Mouse (Mus musculus): ENCODE measurements around the gene Calhm3. TPM values are rescaled to one million over a fixed set of nuclear protein-coding genes. Genes with fewer than 3 reads are reported as not detected.

Gene Calhm3
- polyA plus RNA-seq, 1 experiment from 2014 or later = not detected

DNA sequence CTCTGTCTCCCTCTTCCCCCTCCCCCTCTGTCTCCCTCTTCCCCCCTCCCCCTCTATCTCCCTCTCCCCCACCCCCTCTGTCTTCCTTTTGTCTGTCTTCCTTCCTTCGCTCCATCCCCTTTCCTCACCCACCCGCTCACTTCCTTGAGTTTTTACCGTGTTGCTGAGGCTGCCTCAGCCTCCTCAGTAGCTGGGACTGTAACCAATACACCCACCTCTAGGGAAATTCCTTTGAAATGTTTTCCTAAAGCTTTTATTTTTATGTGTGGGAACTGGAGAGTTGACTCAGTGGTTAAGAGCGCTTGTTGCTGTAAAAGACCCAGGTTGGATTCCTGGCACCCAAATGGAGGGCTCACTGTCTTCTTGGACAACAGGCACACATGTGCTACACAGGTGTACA is 4.1 kb upstream of the Calhm3 start:
- no peak for DNase-seq (ENCODE audit: low spot score)
- H3K9me3 ChIP-seq (ENCODE audit: control insufficient read depth, low read length) = no peaks in the 10 kb centered on the region
- no peaks in the 10 kb centered on the region for H3K27me3 ChIP-seq (ENCODE audit: control insufficient read depth, insufficient read depth, low read length)
- no peak overlapping the region for H3K9ac ChIP-seq (ENCODE audit: low read length)
- no peak overlapping the region for H3K4me2 ChIP-seq (ENCODE audit: low read depth, severe bottlenecking)
- no peak for ATAC-seq (ENCODE audit: insufficient number of reproducible peaks, low FRiP score, low TSS enrichment, low read depth)
- no peak overlapping the region for H3K4me3 ChIP-seq (ENCODE audit: low read depth, low read length)
- H3K4me1 ChIP-seq (ENCODE audit: control insufficient read depth, insufficient read depth, low read length) = 0 out of 2 replicates have a peak, but pooled peaks cover 2% of the 10 kb centered on the region
- no peak overlapping the region for H3K27ac ChIP-seq (replicated peaks; ENCODE audit: low read depth, low read length)
- WGBS = 60% methylated on average over 3 of the region's 4 CpGs
- H3K36me3 ChIP-seq (ENCODE audit: control insufficient read depth, insufficient read depth, low read length) = no peaks in the 10 kb centered on the region

DNA sequence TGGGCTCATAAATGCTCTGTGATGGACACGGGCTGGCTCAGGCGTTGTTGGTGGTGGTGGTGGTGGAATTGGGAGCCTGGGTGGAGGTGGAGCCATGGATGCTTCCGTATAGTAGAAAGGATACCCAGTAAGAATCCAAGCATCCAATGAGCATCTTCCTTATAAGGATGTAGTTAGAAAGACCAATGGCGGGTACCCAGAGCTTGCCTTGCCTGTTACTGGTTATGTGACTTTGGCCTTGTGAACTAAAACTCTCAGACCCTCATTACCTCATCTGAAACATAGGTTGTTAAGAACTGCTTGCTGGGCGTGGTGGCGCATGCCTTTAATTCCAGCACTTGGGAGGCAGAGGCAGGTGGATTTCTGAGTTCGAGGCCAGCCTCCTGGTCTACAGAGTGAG is 3.8 kb downstream of the Calhm3 start:
- DNase-seq (ENCODE audit: low spot score) (no peak), ATAC-seq (ENCODE audit: insufficient number of reproducible peaks, low FRiP score, low TSS enrichment, low read depth) (no peak)
- Histone ChIP-seq H3K4me1 (ENCODE audit: control insufficient read depth, insufficient read depth, low read length) (0 out of 2 replicates have a peak, but pooled peaks cover 6% of the 10 kb centered on the region), H3K9me3 (ENCODE audit: control insufficient read depth, low read length) (no peaks in the 10 kb centered on the region), H3K27ac (replicated peaks; ENCODE audit: low read depth, low read length) (no peak overlapping the region), H3K4me2 (ENCODE audit: low read depth, severe bottlenecking) (no peak overlapping the region), H3K9ac (ENCODE audit: low read length) (no peak overlapping the region), H3K4me3 (ENCODE audit: low read depth, low read length) (no peak overlapping the region), H3K27me3 (ENCODE audit: control insufficient read depth, insufficient read depth, low read length) (no peaks in the 10 kb centered on the region), H3K36me3 (ENCODE audit: control insufficient read depth, insufficient read depth, low read length) (no peaks in the 10 kb centered on the region)
- WGBS = 86% methylated on average over 7 of the region's 7 CpGs

DNA sequence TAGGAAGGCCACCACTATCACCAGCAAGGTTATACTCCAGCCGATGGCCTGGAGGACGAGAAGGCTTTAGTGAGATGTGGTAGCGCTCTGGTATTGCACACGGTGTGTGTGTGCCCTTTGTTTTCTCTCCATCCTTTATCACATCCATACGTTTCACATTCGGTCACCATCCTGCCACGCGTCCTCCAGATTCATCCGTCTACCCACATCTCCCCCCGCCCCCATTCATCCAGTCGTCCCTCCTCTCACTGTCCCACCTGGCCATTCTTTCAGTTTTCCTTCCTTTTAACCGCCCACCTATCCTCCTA is 5.5 kb downstream of the Calhm3 start:
- DNase-seq (ENCODE audit: low spot score) (no peak), ATAC-seq (ENCODE audit: insufficient number of reproducible peaks, low FRiP score, low TSS enrichment, low read depth) (no peak)
- no peaks in the 10 kb centered on the region for H3K27me3 ChIP-seq (ENCODE audit: control insufficient read depth, insufficient read depth, low read length)
- H3K4me1 ChIP-seq (ENCODE audit: control insufficient read depth, insufficient read depth, low read length) = 0 out of 2 replicates have a peak, but pooled peaks cover 6% of the 10 kb centered on the region
- H3K4me3 ChIP-seq (ENCODE audit: low read depth, low read length) = no peak overlapping the region
- WGBS = 64% methylated on average over 12 of the region's 12 CpGs
- no peak overlapping the region for H3K9ac ChIP-seq (ENCODE audit: low read length)
- no peaks in the 10 kb centered on the region for H3K36me3 ChIP-seq (ENCODE audit: control insufficient read depth, insufficient read depth, low read length)
- no peak overlapping the region for H3K27ac ChIP-seq (replicated peaks; ENCODE audit: low read depth, low read length)
- H3K9me3 ChIP-seq (ENCODE audit: control insufficient read depth, low read length) = no peaks in the 10 kb centered on the region
- peak overlapping the region; percentile 43; the same call in 1 of the 2 replicates for H3K4me2 ChIP-seq (ENCODE audit: low read depth, severe bottlenecking)

DNA sequence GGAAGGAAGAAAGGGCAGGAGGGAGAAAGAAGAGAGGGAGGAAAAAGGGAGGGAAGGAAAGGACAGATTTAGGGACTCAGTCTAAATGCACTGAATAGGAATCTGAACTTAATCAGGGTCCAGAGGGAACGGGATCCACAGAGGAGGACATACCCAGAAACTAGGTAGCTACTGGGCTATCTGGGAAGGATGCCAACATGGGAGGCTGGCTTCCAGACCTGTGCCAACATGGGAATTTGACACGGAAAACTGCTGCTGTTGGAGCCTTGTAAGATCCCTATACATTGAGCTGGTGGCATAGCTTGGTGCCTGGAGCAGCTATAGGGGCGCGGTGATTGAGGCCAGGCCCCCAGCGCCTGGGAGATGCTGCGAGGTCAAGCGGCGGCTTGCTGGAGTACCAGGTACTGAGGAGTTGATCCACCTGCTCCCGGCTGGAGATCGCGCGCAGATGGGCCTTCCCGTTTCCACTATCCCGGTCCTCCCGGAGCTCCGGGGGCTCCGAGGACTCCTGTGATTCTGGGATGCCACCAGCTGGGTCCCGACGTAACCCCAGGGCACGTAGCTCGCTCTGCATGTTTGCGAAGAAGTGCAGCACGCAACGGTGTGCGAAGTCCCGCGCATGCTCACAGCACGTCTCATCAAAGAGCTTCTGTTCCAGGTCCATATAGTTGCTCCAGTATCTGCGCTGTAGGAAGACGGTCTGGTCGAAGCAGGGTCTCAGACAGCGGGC is 6.1 kb downstream of the Calhm3 start:
- DNase-seq (ENCODE audit: low spot score) = peak; percentile 34

DNA sequence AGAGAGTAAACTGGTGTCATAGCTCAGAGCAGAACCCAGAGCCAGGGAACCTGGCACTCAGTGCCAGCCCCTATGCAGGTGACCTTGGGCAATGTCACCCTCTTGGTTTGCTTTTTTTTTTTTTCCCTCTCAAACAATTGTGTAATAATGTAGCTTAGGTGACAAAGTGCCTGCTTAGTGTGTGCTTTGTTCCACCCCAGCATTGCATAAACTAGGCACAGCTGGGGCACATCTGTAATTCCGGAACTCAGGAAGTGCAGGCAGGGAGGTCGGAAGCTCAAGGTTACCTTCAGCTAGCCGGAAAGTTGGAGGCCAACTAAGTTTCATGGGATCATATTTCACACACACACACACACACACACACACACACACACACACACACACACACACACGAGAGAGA is 7.7 kb downstream of the Calhm3 start:
- Histone ChIP-seq H3K4me1 (ENCODE audit: control insufficient read depth, insufficient read depth, low read length) (0 out of 2 replicates have a peak, but pooled peaks cover 6% of the 10 kb centered on the region), H3K4me2 (ENCODE audit: low read depth, severe bottlenecking) (no peak overlapping the region), H3K9ac (ENCODE audit: low read length) (no peak overlapping the region), H3K36me3 (ENCODE audit: control insufficient read depth, insufficient read depth, low read length) (no peaks in the 10 kb centered on the region), H3K27ac (replicated peaks; ENCODE audit: low read depth, low read length) (peak overlapping the region; percentile 10), H3K27me3 (ENCODE audit: control insufficient read depth, insufficient read depth, low read length) (no peaks in the 10 kb centered on the region), H3K9me3 (ENCODE audit: control insufficient read depth, low read length) (no peaks in the 10 kb centered on the region), H3K4me3 (ENCODE audit: low read depth, low read length) (no peak overlapping the region)
- 13% methylated on average over 4 of the region's 4 CpGs for WGBS
- DNase-seq (ENCODE audit: low spot score) = peak; percentile 45
- no peak for ATAC-seq (ENCODE audit: insufficient number of reproducible peaks, low FRiP score, low TSS enrichment, low read depth)

More for the DNA sequence above, 6.1 kb downstream of the Calhm3 start:
- no peaks in the 10 kb centered on the region for H3K9me3 ChIP-seq (ENCODE audit: control insufficient read depth, low read length)
- WGBS = 23% methylated on average over 32 of the region's 32 CpGs
- H3K4me2 ChIP-seq (ENCODE audit: low read depth, severe bottlenecking) = peak overlapping the region; percentile 43
- H3K27ac ChIP-seq (replicated peaks; ENCODE audit: low read depth, low read length) = no peak overlapping the region
- ATAC-seq (ENCODE audit: insufficient number of reproducible peaks, low FRiP score, low TSS enrichment, low read depth) = no peak
- H3K36me3 ChIP-seq (ENCODE audit: control insufficient read depth, insufficient read depth, low read length) = no peaks in the 10 kb centered on the region
- H3K4me3 ChIP-seq (ENCODE audit: low read depth, low read length) = peak overlapping the region; percentile 19
- no peaks in the 10 kb centered on the region for H3K27me3 ChIP-seq (ENCODE audit: control insufficient read depth, insufficient read depth, low read length)
- H3K4me1 ChIP-seq (ENCODE audit: control insufficient read depth, insufficient read depth, low read length) = 0 out of 2 replicates have a peak, but pooled peaks cover 6% of the 10 kb centered on the region
- peak overlapping the region; percentile 35; the same call in 1 of the 2 replicates for H3K9ac ChIP-seq (ENCODE audit: low read length)

DNA sequence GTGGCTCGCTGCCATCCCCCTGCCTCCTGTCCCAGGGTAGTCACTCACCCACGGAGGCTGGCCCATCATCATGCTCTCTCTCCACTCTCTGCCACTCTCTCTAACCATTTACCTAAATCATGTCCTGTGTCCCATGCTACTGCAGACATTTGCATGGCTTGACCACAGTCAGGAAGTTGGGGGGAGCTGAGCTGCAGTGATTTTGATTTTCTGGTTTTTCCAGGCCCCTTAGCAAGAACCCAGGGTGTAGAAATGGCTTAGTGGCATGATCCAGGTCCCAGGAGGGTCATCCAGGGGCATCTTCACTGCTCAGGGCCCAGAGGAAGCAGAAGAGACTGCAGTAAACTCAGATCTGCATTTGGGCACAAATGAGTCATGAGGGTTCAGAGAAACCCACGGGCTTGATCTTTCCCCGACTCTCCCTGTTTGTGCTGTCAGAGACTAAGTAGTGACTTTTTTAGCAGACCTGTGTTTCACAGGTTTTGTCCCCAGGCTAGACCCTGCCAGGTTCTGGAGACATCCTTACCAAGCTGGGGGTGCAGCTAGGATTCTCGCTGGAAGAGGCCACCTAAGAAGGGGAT is 9.2 kb downstream of the Calhm3 start:
- ATAC-seq (ENCODE audit: insufficient number of reproducible peaks, low FRiP score, low TSS enrichment, low read depth) = no peak
- Histone ChIP-seq H3K27me3 (ENCODE audit: control insufficient read depth, insufficient read depth, low read length) (no peaks in the 10 kb centered on the region), H3K27ac (replicated peaks; ENCODE audit: low read depth, low read length) (no peak overlapping the region), H3K4me3 (ENCODE audit: low read depth, low read length) (no peak overlapping the region), H3K9ac (ENCODE audit: low read length) (no peak overlapping the region), H3K4me1 (ENCODE audit: control insufficient read depth, insufficient read depth, low read length) (0 out of 2 replicates have a peak, but pooled peaks cover 6% of the 10 kb centered on the region), H3K9me3 (ENCODE audit: control insufficient read depth, low read length) (no peaks in the 10 kb centered on the region), H3K36me3 (ENCODE audit: control insufficient read depth, insufficient read depth, low read length) (no peaks in the 10 kb centered on the region), H3K4me2 (ENCODE audit: low read depth, severe bottlenecking) (no peak overlapping the region)
- WGBS = 84% methylated on average over 5 of the region's 5 CpGs
- no peak for DNase-seq (ENCODE audit: low spot score)

DNA sequence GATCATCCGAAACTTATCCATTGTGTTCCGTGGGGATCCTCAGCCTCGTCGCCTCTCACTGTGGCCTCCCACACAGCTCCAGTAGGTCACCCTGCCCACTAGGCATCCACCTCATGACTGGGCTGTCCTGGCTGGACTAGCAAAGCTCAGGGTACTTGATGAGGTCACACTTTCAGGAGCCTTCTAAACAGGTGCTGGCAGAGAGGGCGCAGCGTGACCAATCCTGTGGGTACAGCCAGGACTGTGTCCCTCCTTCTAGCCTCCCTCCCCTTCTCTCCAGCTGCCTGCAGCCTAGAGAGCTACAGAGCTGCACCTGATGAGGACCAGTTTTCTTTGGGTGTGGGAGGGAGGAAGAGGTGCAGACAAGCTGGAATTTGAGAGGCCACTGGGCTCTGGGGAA is 13.4 kb downstream of the Calhm3 start, which contains the start of gene Calhm1:
TSS of gene Calhm1 (minus strand) at position 101 of the 400 bp plus-strand sequence.
- Histone ChIP-seq H3K27me3 (ENCODE audit: control insufficient read depth, insufficient read depth, low read length) (no peaks in the 10 kb centered on the region), H3K9me3 (ENCODE audit: control insufficient read depth, low read length) (no peaks in the 10 kb centered on the region), H3K4me3 (ENCODE audit: low read depth, low read length) (no peak within 1 kb of the TSS), H3K4me2 (ENCODE audit: low read depth, severe bottlenecking) (no peak within 1 kb of the TSS), H3K27ac (replicated peaks; ENCODE audit: low read depth, low read length) (no peak within 1 kb of the TSS), H3K36me3 (ENCODE audit: control insufficient read depth, insufficient read depth, low read length) (no peaks in the 10 kb centered on the region), H3K9ac (ENCODE audit: low read length) (no peak within 1 kb of the TSS), H3K4me1 (ENCODE audit: control insufficient read depth, insufficient read depth, low read length) (no peaks in the 10 kb centered on the region)
- no peak for DNase-seq (ENCODE audit: low spot score)
- 96% methylated on average over 6 of the region's 6 CpGs for WGBS
- no peak for ATAC-seq (ENCODE audit: insufficient number of reproducible peaks, low FRiP score, low TSS enrichment, low read depth)

DNA sequence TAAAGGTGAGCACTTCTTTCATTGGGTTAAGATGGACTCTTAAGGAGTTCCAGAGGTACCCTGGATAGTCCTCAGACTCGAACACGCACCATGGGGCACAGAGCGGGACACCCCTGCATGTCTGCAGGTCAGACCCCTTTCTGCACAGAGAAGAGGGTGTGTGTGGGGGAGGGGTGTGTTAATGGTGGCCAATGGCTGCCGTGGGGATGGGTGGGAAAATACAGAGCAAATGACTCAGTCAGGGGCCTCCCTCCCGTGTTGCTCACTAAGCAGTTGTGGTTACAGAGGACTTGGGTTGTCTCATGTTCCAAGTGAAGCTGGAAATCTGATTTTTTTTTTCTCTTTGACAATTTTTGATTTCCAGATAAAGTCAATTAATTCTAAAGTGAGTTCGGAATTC is 15.1 kb downstream of the Calhm3 start:
- Histone ChIP-seq H3K36me3 (ENCODE audit: control insufficient read depth, insufficient read depth, low read length) (no peaks in the 10 kb centered on the region), H3K4me3 (ENCODE audit: low read depth, low read length) (no peak overlapping the region), H3K9me3 (ENCODE audit: control insufficient read depth, low read length) (no peaks in the 10 kb centered on the region), H3K27me3 (ENCODE audit: control insufficient read depth, insufficient read depth, low read length) (0 out of 2 replicates have a peak, but pooled peaks cover 3% of the 10 kb centered on the region), H3K9ac (ENCODE audit: low read length) (no peak overlapping the region), H3K4me1 (ENCODE audit: control insufficient read depth, insufficient read depth, low read length) (peaks cover 10% of the 10 kb centered on the region), H3K27ac (replicated peaks; ENCODE audit: low read depth, low read length) (no peak overlapping the region), H3K4me2 (ENCODE audit: low read depth, severe bottlenecking) (no peak overlapping the region)
- DNase-seq (ENCODE audit: low spot score) = no peak
- no peak for ATAC-seq (ENCODE audit: insufficient number of reproducible peaks, low FRiP score, low TSS enrichment, low read depth)
- 76% methylated on average over 6 of the region's 6 CpGs for WGBS
